Mouse (Mus musculus): ENCODE results near the gene Rpl36.
A peak's percentile ranks its signal among the peaks of the same experiment; 100 is the strongest.

DNA sequence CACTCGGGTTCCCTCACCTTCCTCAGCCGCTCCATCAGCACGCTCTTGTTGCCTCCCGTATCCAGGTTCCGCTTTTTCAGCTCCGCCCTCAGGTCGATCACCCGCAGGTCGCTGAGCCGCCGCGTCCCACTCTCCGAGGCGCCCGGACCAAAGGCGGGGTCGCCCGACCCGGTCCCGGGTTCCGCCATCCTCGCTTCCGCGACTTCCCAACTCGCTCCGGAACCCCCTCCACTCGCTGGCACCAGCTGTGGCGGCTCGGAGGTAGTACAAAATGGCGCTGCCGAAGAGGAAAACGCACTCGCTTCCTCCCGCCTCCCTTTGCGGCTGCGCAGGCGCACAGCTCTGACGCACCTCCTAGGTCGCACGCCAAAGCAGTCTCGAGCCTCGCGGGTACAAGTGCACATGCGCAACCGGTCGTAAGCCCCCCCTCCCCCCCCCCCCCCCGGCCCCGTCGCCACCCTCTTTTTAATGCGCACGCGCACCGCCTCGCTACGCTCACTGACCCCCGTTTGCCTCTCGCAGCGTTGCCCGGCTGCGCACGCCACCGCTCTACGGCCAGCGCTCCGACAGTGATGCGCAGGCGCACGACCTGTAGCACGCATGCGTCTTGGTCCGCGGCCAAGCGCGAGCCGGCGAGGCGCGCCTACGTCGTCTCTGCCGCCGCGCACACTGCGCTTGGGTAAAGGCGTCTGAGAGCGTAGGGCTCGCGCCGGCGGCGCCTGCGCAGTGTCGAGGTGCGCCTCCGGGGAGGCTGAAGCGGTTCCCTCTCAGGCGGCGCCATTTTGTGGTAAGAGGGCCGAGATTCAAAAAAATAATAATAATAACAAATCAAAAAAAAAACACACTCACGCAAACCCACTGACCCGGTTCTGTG lies 28.7 kb upstream of the Rpl36 start, which contains the start of the genes Safb2 and Safb:
- TF ChIP-seq CTCF (IDR thresholded peaks at IDR 0.05; ENCODE audit: extremely low read depth, insufficient read depth, low read length) (no peak), POLR2A (IDR thresholded peaks at IDR 0.05; ENCODE audit: extremely low read depth, insufficient read depth, low read length) (peak; percentile 90)
